Mouse (Mus musculus) embryonic facial prominence, embryonic 10.5 days (tissue): ENCODE data around the gene Slc35a1. TPM values are rescaled to one million over a fixed set of nuclear protein-coding genes. Genes with fewer than 3 reads are reported as not detected.

ENCODE experiments used
- polyA plus RNA-seq: library from polyadenylated mRNA; unstranded; fragments of >200 nt; fragmentation: Nextera tagmentation; extraction: Ambion mirVana; gene quantifications from 2 replicates; pipeline ENCODE4 v1.2.1, GENCODE M21; 2016

Gene Slc35a1
- polyA plus RNA-seq, 1 experiment from 2014 or later: 52.0 TPM

Other genes with a start within 250 kb of the Slc35a1 start
- 64.8 and 66.8 TPM in 2 replicates for gene Akirin2, start 136.5 kb downstream of the Slc35a1 start, polyA plus RNA-seq
- 93.8 and 96.6 TPM in 2 replicates for gene Orc3, start 72.5 kb downstream of the Slc35a1 start, polyA plus RNA-seq
- gene Rars2, start 72.5 kb downstream of the Slc35a1 start, polyA plus RNA-seq: 74.5 and 78.1 TPM in 2 replicates
- 0.42 and 0.67 TPM in 2 replicates for gene Cfap206, start 42.8 kb upstream of the Slc35a1 start, polyA plus RNA-seq
- not detected in 2 replicates for gene Gm136, start 68.8 kb upstream of the Slc35a1 start, polyA plus RNA-seq
- 34.8 and 34.9 TPM in 2 replicates for gene Smim8, start 91.0 kb upstream of the Slc35a1 start, polyA plus RNA-seq
- gene Zfp292, start 195.5 kb upstream of the Slc35a1 start, polyA plus RNA-seq: 24.7 and 25.0 TPM in 2 replicates
- 2.4 and 2.8 TPM in 2 replicates for gene Cga, start 206.3 kb upstream of the Slc35a1 start, polyA plus RNA-seq